ENCODE assay signal across 31 mouse cellular contexts in genomic region chr6:87714091-87714490, GRCm38 (mm10). TPM values are rescaled to one million over a fixed set of nuclear protein-coding genes. Genes with fewer than 3 reads are reported as not detected.
"Had no signal": no experiment of that assay in that cellular context is flagged by ENCODE, and none has a peak within 500 bp of the region (broad histone marks: within the 10 kb centered on the region; RNA-seq: fewer than 3 reads in every experiment).

No protein-coding gene starts in this region.

- DNase-seq: left cerebral cortex, postnatal 4 days; liver; liver, embryonic 13.5 days; liver, postnatal 0 days; lung, adult 18-20 months; lung, adult 2 months; lung, embryonic 14.5 days; lung, postnatal 10 days; lung, postnatal 14 days; lung, postnatal 36 days; lung, postnatal 4 days; midbrain, embryonic 14.5 days had no signal

- H3K27me3 ChIP-seq: limb, embryonic 15.5 days; lung, embryonic 15.5 days; midbrain, embryonic 12.5 days; midbrain, embryonic 13.5 days; midbrain, embryonic 15.5 days had no signal

- H3K4me3 ChIP-seq: limb, embryonic 10.5 days; limb, embryonic 12.5 days; limb, embryonic 13.5 days; limb, embryonic 15.5 days; liver, embryonic 12.5 days; liver, embryonic 13.5 days; liver, embryonic 15.5 days; lung, embryonic 15.5 days; megakaryocyte, embryonic 14.5 days; midbrain, embryonic 10.5 days; midbrain, embryonic 12.5 days; midbrain, embryonic 13.5 days; midbrain, embryonic 15.5 days; myocyte had no signal

- H3K9me3 ChIP-seq: limb, embryonic 10.5 days; limb, embryonic 12.5 days; limb, embryonic 13.5 days; limb, embryonic 15.5 days; liver, embryonic 12.5 days; liver, embryonic 13.5 days; liver, embryonic 15.5 days; lung, embryonic 15.5 days; megakaryocyte, embryonic 14.5 days; midbrain, embryonic 10.5 days; midbrain, embryonic 12.5 days; midbrain, embryonic 13.5 days; midbrain, embryonic 15.5 days had no signal

- H3K27ac ChIP-seq: limb, embryonic 10.5 days; limb, embryonic 12.5 days; limb, embryonic 13.5 days; limb, embryonic 15.5 days; liver, embryonic 12.5 days; liver, embryonic 13.5 days; liver, embryonic 14.5 days; liver, embryonic 15.5 days; lung, embryonic 15.5 days; macrophage; midbrain, embryonic 10.5 days; midbrain, embryonic 12.5 days; midbrain, embryonic 13.5 days; midbrain, embryonic 15.5 days had no signal

- H3K4me1 ChIP-seq: limb, embryonic 10.5 days; limb, embryonic 12.5 days; limb, embryonic 13.5 days; limb, embryonic 15.5 days; liver, embryonic 13.5 days; liver, embryonic 15.5 days; lung, embryonic 15.5 days; midbrain, embryonic 10.5 days; midbrain, embryonic 12.5 days; midbrain, embryonic 13.5 days; midbrain, embryonic 15.5 days had no signal

- H3K36me3 ChIP-seq: limb, embryonic 10.5 days; limb, embryonic 12.5 days; limb, embryonic 13.5 days; limb, embryonic 15.5 days; liver, embryonic 12.5 days; liver, embryonic 13.5 days; liver, embryonic 15.5 days; lung, embryonic 15.5 days; midbrain, embryonic 10.5 days; midbrain, embryonic 12.5 days; midbrain, embryonic 13.5 days; midbrain, embryonic 15.5 days had no signal

- H3K9ac ChIP-seq: limb, embryonic 12.5 days; limb, embryonic 13.5 days; limb, embryonic 15.5 days; liver, embryonic 12.5 days; liver, embryonic 13.5 days; liver, embryonic 14.5 days; liver, embryonic 15.5 days; liver, postnatal 0 days; lung, embryonic 14.5 days; lung, embryonic 15.5 days; midbrain, embryonic 12.5 days; midbrain, embryonic 13.5 days; midbrain, embryonic 15.5 days had no signal

- H3K4me2 ChIP-seq: limb, embryonic 12.5 days; limb, embryonic 13.5 days; limb, embryonic 15.5 days; liver, embryonic 11.5 days; liver, embryonic 12.5 days; liver, embryonic 13.5 days; liver, embryonic 15.5 days; lung, embryonic 14.5 days; lung, embryonic 15.5 days; midbrain, embryonic 11.5 days; midbrain, embryonic 12.5 days; midbrain, embryonic 13.5 days; midbrain, embryonic 15.5 days had no signal

RNA-seq across cellular contexts. Expression of gene Efcc1, which starts 16.6 kb away (rescaled TPM):
- total RNA-seq: megakaryocyte, adult 5-6 weeks; monocyte, adult 5-6 weeks had no signal
- polyA plus RNA-seq: macrophage had no signal
